Mouse (Mus musculus) forebrain, postnatal 0 days (tissue): Measurements from ENCODE around the gene Pam. TPM values are rescaled to one million over a fixed set of nuclear protein-coding genes. Genes with fewer than 3 reads are reported as not detected.

ENCODE experiments used
- ATAC-seq: fragments of 200-750 bp; cut with Nextera tagmentation; 2 replicates; pipeline ENCODE4 v1.8.0; 2017; ENCODE audit warnings: mild to moderate bottlenecking, moderate library complexity
- DNase-seq: peaks from one replicate; pipeline ENCODE4 v3.0.0-alpha.2; 2015
- H3K27ac ChIP-seq: fragments of 300-500 bp; sonication (generic); 2 replicates; pipeline ENCODE4 v1.5.1; 2014; ENCODE audit warnings: low read depth, mild to moderate bottlenecking, antibody characterized with exemption, low read length, moderate library complexity, mixed read lengths
- H3K27me3 ChIP-seq: fragments of 300-500 bp; sonication (generic); 2 replicates; pipeline ENCODE4 v1.6.1; 2014; ENCODE audit warnings: mild to moderate bottlenecking, low read length, mixed read lengths; ENCODE audit not compliant: insufficient read depth
- H3K36me3 ChIP-seq: fragments of 300-500 bp; sonication (generic); 2 replicates; pipeline ENCODE4 v1.6.1; 2014; ENCODE audit warnings: mild to moderate bottlenecking, moderate library complexity; ENCODE audit not compliant: insufficient read depth
- H3K4me1 ChIP-seq: fragments of 300-500 bp; sonication (generic); 2 replicates; pipeline ENCODE4 v1.6.1; 2014; ENCODE audit warnings: antibody characterized with exemption; ENCODE audit not compliant: insufficient read depth
- H3K4me2 ChIP-seq: fragments of 300-500 bp; sonication (generic); 2 replicates; pipeline ENCODE4 v1.6.1; 2014; ENCODE audit warnings: low read depth, mild to moderate bottlenecking, moderate library complexity
- H3K4me3 ChIP-seq: fragments of 300-500 bp; sonication (generic); 2 replicates; pipeline ENCODE4 v1.5.1; 2014; ENCODE audit warnings: low read depth, low read length, mixed read lengths
- H3K9ac ChIP-seq: fragments of 300-500 bp; sonication (generic); 2 replicates; pipeline ENCODE4 v1.6.1; 2014; ENCODE audit warnings: mild to moderate bottlenecking
- H3K9me3 ChIP-seq: fragments of 300-500 bp; sonication (generic); 2 replicates; pipeline ENCODE4 v1.6.1; 2016; ENCODE audit warnings: low read length
- CTCF ChIP-seq: sonication (generic); IDR thresholded peaks from 2 replicates; pipeline ENCODE4 v1.5.1; 2016; ENCODE audit warnings: antibody characterized with exemption, control low read depth, low read depth
- WGBS: fragments of 180-500 bp; shearing (Covaris S2); extraction: QIAGEN DNeasy Blood & Tissue Kit; methylation state at CpG from one replicate; pipeline ENCODE4 v1.1.7; 2014; 5-methylcytosine and 5-hydroxymethylcytosine counted together
- polyA plus RNA-seq: library from polyadenylated mRNA; unstranded; fragments of >200 nt; fragmentation: Nextera tagmentation; extraction: Ambion mirVana; gene quantifications from 2 replicates; pipeline ENCODE4 v1.2.1, GENCODE M21; 2015
- total RNA-seq: library from RNA; depleted of rRNA; stranded (reverse); fragments of >200 nt; gene quantifications from 2 replicates; pipeline ENCODE4 v1.2.3, GENCODE M21; 2014

The Pam gene
- total and polyA plus RNA-seq, 2 experiments from 2014 or later = 43.7 to 93.3 TPM

DNA sequence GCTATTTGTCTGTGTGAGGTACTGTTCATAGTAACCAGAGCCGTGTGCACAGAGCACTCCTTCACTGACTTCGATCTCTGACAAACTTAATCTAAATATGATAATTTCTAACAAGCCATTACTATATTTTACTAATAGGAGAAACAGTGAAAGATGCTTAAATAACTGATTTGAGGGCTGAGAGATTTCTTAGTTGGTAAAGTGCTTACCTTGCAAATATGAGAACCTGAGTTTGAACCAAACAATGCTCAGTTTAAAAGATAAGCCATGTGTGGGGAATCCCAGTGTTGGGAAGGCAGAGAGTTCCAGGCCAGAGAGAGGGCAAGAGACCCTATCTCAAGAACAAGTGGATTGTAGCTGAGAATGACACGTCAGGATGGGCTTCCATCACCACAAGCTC lies 347.3 kb downstream of the Pam start:
- 95% methylated on average over 3 of the region's 3 CpGs for WGBS
- Histone ChIP-seq H3K27ac (no peak overlapping the region), H3K27me3 (no peaks in the 10 kb centered on the region), H3K4me2 (no peak overlapping the region), H3K4me3 (no peak overlapping the region), H3K4me1 (no peaks in the 10 kb centered on the region), H3K36me3 (peaks cover 49% of the 10 kb centered on the region), H3K9ac (no peak overlapping the region), H3K9me3 (no peaks in the 10 kb centered on the region)
- ATAC-seq (no peak), DNase-seq (no peak)
- TF ChIP-seq CTCF = no peak

- ATAC-seq (no peak), DNase-seq (no peak)
- Histone ChIP-seq H3K9ac (no peak overlapping the region), H3K27me3 (no peaks in the 10 kb centered on the region), H3K4me1 (no peaks in the 10 kb centered on the region), H3K4me2 (no peak overlapping the region), H3K4me3 (no peak overlapping the region), H3K27ac (no peak overlapping the region), H3K36me3 (peaks cover 48% of the 10 kb centered on the region), H3K9me3 (no peaks in the 10 kb centered on the region)
- TF ChIP-seq CTCF = no peak
- WGBS = 96% methylated on average over 7 of the region's 7 CpGs
Observed at GRCm38 (mm10) chr1:97746261-97746660, 349.2 kb downstream of the Pam start.

DNA sequence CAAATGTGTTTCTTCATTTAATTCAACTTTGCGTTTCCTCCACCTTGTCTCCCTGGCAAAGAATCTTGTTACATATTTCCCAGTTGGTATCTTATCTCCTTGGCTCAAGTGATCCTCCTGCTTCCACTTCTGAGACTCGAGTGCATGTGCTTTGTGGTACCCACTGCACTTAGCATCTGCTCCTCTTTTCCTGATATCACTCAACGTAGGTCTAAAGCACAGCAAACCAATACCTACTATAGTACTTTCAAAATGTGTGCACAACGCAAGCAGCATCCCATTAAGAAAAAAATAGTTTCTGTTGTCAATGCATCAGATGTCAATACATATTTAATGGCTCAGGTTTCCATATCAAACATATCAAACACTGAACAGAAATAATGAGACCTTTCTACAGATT lies 349.7 kb downstream of the Pam start:
- H3K4me1 ChIP-seq = no peaks in the 10 kb centered on the region
- 92% methylated on average over 4 of the region's 4 CpGs for WGBS
- H3K4me3 ChIP-seq = no peak overlapping the region
- no peak for TF ChIP-seq CTCF
- ATAC-seq = no peak
- peaks cover 49% of the 10 kb centered on the region for H3K36me3 ChIP-seq
- no peak for DNase-seq
- no peak overlapping the region for H3K27ac ChIP-seq
- no peaks in the 10 kb centered on the region for H3K9me3 ChIP-seq
- no peaks in the 10 kb centered on the region for H3K27me3 ChIP-seq
- H3K4me2 ChIP-seq = no peak overlapping the region
- H3K9ac ChIP-seq = no peak overlapping the region
